Mouse (Mus musculus) ovary, postnatal 14 days (tissue): ENCODE results near the gene 3110021N24Rik.
"Not testable (repeated sequence)": the region's sequence is repeated elsewhere in the genome, so short reads cannot be mapped to it uniquely, and the experiment has no call there.

Experiments used
- DNase-seq: peaks from one replicate; pipeline ENCODE4 v3.0.0; 2022; ENCODE audit warnings: low spot score

3110021N24Rik gene

GRCm38 (mm10) chr4:108719349-108719748 is at the start of gene 3110021N24Rik:
Gene 3110021N24Rik (plus strand): TSS chr4:108719649.
- no peak for DNase-seq

- DNase-seq = no peak
These were observed 33.3 kb upstream of the 3110021N24Rik start for GRCm38 (mm10) chr4:108686156-108686555.

GRCm38 (mm10) chr4:108687098-108687497 is 32.4 kb upstream of the 3110021N24Rik start:
- DNase-seq = not testable (repeated sequence)

GRCm38 (mm10) chr4:108690479-108690878 is 29.0 kb upstream of the 3110021N24Rik start:
- DNase-seq = no peak

- no peak for DNase-seq
These were observed 28.0 kb upstream of the 3110021N24Rik start for GRCm38 (mm10) chr4:108691469-108691868.

- peak; percentile 4 for DNase-seq
These were observed 22.5 kb upstream of the 3110021N24Rik start for GRCm38 (mm10) chr4:108696934-108697333.

GRCm38 (mm10) chr4:108708209-108708608 is 11.2 kb upstream of the 3110021N24Rik start:
- no peak for DNase-seq

- DNase-seq = no peak
These were observed 1.9 kb downstream of the 3110021N24Rik start for GRCm38 (mm10) chr4:108721245-108721784.

GRCm38 (mm10) chr4:108724102-108724501 is 4.7 kb downstream of the 3110021N24Rik start:
- DNase-seq = no peak

GRCm38 (mm10) chr4:108730450-108730849 is 11.0 kb downstream of the 3110021N24Rik start:
- no peak for DNase-seq

GRCm38 (mm10) chr4:108731582-108731981 is 12.1 kb downstream of the 3110021N24Rik start:
- DNase-seq = no peak

GRCm38 (mm10) chr4:108746160-108746873 is 26.9 kb downstream of the 3110021N24Rik start:
- DNase-seq = no peak

- no peak for DNase-seq
These were observed 40.1 kb downstream of the 3110021N24Rik start for GRCm38 (mm10) chr4:108759583-108759982.

- DNase-seq = no peak
These were observed 49.1 kb downstream of the 3110021N24Rik start for GRCm38 (mm10) chr4:108768527-108768926.

- DNase-seq = no peak
These were observed 60.3 kb downstream of the 3110021N24Rik start for GRCm38 (mm10) chr4:108779763-108780056.

- peak; percentile 79 for DNase-seq
These were observed 60.8 kb downstream of the 3110021N24Rik start, which contains the start of gene Zfyve9 for GRCm38 (mm10) chr4:108780057-108780863. Gene Zfyve9 (minus strand): TSS chr4:108780798.

- no peak for DNase-seq
These were observed 61.4 kb downstream of the 3110021N24Rik start for GRCm38 (mm10) chr4:108780864-108781205.

GRCm38 (mm10) chr4:108781596-108781995 is 62.1 kb downstream of the 3110021N24Rik start:
- no peak for DNase-seq

GRCm38 (mm10) chr4:108782421-108783085 is 63.1 kb downstream of the 3110021N24Rik start:
- no peak for DNase-seq

- no peak for DNase-seq
These were observed 69.9 kb downstream of the 3110021N24Rik start for GRCm38 (mm10) chr4:108789258-108789936.

GRCm38 (mm10) chr4:108790507-108790906 is 71.1 kb downstream of the 3110021N24Rik start:
- DNase-seq = no peak

GRCm38 (mm10) chr4:108793941-108794340 is 74.5 kb downstream of the 3110021N24Rik start:
- DNase-seq = no peak
